Mouse (Mus musculus): ENCODE data around the gene Fancd2os. TPM values are rescaled to one million over a fixed set of nuclear protein-coding genes. Genes with fewer than 3 reads are reported as not detected.

Gene Fancd2os
- total RNA-seq, 1 experiment from 2014 or later: not detected

GRCm38 (mm10) chr6:113605224-113605545 lies 4.7 kb upstream of the Fancd2os start:
- DNase-seq: no peak

GRCm38 (mm10) chr6:113604432-113605223 lies 4.1 kb upstream of the Fancd2os start, which contains the start of gene Brk1:
TSS of gene Brk1 (plus strand) at chr6:113604772.
- peak; percentile 92 for DNase-seq

DNA sequence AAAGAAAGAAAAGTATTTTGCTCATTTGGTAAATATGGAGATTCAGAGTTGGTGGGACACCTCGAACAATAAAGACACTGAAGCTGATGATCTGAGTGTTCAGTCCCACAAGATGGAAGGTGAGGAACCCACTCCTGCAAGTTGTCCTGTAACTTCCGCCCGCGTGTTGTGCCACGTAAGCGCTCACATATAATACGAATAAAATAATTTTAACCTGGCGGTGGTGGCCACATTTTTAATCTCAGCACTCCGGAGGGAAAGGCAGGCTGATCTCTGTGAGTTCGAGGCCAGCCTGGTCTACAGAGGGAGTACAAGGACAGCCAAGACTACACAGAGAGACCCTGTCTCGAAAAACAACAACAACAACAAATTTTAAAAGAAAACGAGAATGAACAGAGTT lies 3.5 kb upstream of the Fancd2os start:
- DNase-seq: no peak

DNA sequence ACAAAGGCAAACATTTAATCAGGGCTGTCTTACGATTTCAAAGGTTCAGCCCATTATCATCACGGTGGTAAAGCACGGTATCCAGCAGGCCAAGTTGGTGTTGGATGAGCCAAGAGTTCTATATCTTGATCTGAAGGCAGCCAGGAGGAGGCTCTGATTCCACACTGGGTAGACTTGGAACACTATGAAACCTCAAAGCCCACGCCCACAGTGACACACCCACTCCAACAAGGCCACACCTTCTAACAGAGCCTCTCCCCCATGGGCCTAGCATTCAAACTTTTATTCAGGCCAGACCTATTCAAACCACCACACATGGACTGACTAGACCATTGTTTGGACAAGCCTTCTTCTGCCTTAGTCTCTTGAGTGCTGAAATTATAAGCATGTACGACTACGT lies 2.3 kb upstream of the Fancd2os start:
- no peak for DNase-seq

GRCm38 (mm10) chr6:113599833-113600232 lies 682 bp downstream of the Fancd2os start:
- peak; percentile 84 for DNase-seq

DNA sequence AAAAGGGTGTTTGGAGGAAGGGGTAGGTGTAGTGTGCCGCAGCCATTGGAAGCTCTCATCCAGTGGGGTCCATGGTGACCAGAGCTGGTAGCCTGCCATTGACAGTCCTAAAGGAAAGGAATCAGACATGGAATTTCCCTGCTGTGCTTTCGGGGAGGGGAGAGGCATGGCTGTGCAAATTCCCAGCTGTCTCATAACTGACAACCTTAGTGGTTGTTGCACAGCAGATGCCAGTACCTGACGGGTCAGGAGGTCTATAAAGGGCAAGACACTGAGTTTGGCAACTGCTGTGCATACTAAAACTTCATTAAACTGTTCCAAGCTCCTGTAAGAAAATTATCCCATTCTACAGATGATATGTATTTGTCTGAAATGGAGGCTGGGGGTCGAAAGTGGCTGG lies 2.6 kb downstream of the Fancd2os start:
- DNase-seq: no peak

GRCm38 (mm10) chr6:113592637-113593036 lies 7.9 kb downstream of the Fancd2os start:
- no peak for DNase-seq

- peak; percentile 83 for DNase-seq
Measured at GRCm38 (mm10) chr6:113586466-113587183, 13.9 kb downstream of the Fancd2os start.

- DNase-seq: no peak
Measured at GRCm38 (mm10) chr6:113585065-113585464, 15.4 kb downstream of the Fancd2os start.

- DNase-seq: no peak
Measured at GRCm38 (mm10) chr6:113583023-113583422, 17.5 kb downstream of the Fancd2os start.

- no peak for DNase-seq
Measured at GRCm38 (mm10) chr6:113579306-113579705, 21.2 kb downstream of the Fancd2os start.

DNA sequence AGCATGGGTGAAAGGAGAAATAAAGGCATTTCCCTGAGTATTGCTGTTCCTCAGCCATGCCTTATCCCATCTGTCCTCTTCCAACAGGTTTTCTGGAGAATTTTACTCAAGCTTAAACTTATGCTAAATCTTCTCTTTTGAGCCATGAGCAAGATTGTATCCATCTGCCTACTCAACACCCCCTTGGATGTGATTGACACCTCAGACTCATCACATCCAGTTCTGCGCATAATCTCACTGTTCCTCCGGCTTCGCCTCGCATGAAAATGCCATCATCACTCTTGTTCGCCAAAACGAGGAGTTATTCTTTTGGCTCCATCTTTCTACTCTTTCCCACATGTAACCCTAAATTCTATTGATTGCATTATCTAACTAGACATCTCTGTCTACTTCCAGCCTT lies 24.5 kb downstream of the Fancd2os start:
- DNase-seq: no peak

GRCm38 (mm10) chr6:113564557-113564956 lies 36.0 kb downstream of the Fancd2os start:
- no peak for DNase-seq

DNA sequence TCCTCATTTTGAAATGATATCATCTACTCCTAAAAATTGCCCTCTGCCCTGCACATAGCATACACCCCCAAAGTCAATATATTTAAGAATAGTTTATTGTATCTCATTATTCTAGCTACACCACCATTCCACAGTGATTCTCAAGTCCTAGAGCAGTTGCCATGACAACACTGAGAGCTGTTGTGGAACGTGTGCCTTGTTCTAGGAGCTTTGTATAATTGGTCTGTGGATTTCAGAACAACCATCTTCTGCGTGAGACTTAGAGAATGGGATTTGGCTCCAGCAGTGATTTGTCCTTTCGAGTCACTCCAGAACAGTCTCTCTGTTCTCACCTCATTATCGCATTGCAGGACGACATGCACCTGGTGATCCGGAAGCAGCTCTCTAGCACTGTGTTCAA lies 40.8 kb downstream of the Fancd2os start:
- no peak for DNase-seq

Other genes with a start within 250 kb of the Fancd2os start
- 34.9 and 35.5 TPM in 2 replicates for gene Tada3, start 222.8 kb downstream of the Fancd2os start, total RNA-seq (2021)
- 165 and 176 TPM in 2 replicates for gene Arpc4, start 222.6 kb downstream of the Fancd2os start, total RNA-seq (2021)
- gene Ttll3, start 211.5 kb downstream of the Fancd2os start, total RNA-seq (2021): 4.1 and 4.2 TPM in 2 replicates
- gene Rpusd3, start 181.4 kb downstream of the Fancd2os start, total RNA-seq (2021): 11.3 and 16.9 TPM in 2 replicates
- 388 and 421 TPM in 2 replicates for gene Cidec, start 165.0 kb downstream of the Fancd2os start, total RNA-seq (2021)
- 54.1 and 54.8 TPM in 2 replicates for gene Jagn1, start 158.1 kb downstream of the Fancd2os start, total RNA-seq (2021)
- 1.5 and 2.8 TPM in 2 replicates for gene Il17re, start 142.2 kb downstream of the Fancd2os start, total RNA-seq (2021)
- gene Il17rc, start 129.3 kb downstream of the Fancd2os start, total RNA-seq (2021): 18.2 and 19.3 TPM in 2 replicates
- gene Creld1, start 117.4 kb downstream of the Fancd2os start, total RNA-seq (2021): 37.4 and 42.7 TPM in 2 replicates
- gene Prrt3, start 98.8 kb downstream of the Fancd2os start, total RNA-seq (2021): 0.15 and 0.23 TPM in 2 replicates
- 88.7 and 94.4 TPM in 2 replicates for gene Emc3, start 69.1 kb downstream of the Fancd2os start, total RNA-seq (2021)
- gene Fancd2, start 69.0 kb downstream of the Fancd2os start, total RNA-seq (2021): 3.1 and 3.2 TPM in 2 replicates
- 147 and 162 TPM in 2 replicates for gene Brk1, start 4.1 kb upstream of the Fancd2os start, total RNA-seq (2021)
- 26.0 and 27.6 TPM in 2 replicates for gene Vhl, start 23.2 kb upstream of the Fancd2os start, total RNA-seq (2021)
- gene Irak2, start 37.8 kb upstream of the Fancd2os start, total RNA-seq (2021): 17.4 and 22.9 TPM in 2 replicates
- gene Tatdn2, start 96.3 kb upstream of the Fancd2os start, total RNA-seq (2021): 45.6 and 59.6 TPM in 2 replicates
- not detected in 2 replicates for gene Ghrl, start 119.2 kb upstream of the Fancd2os start, total RNA-seq (2021)
- 101 and 106 TPM in 2 replicates for gene Sec13, start 140.0 kb upstream of the Fancd2os start, total RNA-seq (2021)

All from adrenal gland, postnatal 14 days (tissue).